Mouse (Mus musculus): ENCODE measurements around the gene Zfx.

The Zfx gene

GRCm38 (mm10) chrX:94123059-94123839 is at the start of gene Zfx:
TSS of gene Zfx (minus strand) at chrX:94123702.
- DNase-seq (ENCODE audit: low spot score in 2 of 2) = peak; percentile 28 to 57

GRCm38 (mm10) chrX:94169348-94169747 is 45.8 kb upstream of the Zfx start:
- DNase-seq (ENCODE audit: low spot score in 2 of 2) = no peak

GRCm38 (mm10) chrX:94152251-94152830 is 28.8 kb upstream of the Zfx start:
- DNase-seq (ENCODE audit: low spot score in 2 of 2) = no peak

GRCm38 (mm10) chrX:94150471-94150870 is 27.0 kb upstream of the Zfx start:
- DNase-seq (ENCODE audit: low spot score in 2 of 2) = no peak

GRCm38 (mm10) chrX:94142004-94142771 is 18.7 kb upstream of the Zfx start:
- no peak for DNase-seq (ENCODE audit: low spot score in 2 of 2)

GRCm38 (mm10) chrX:94140080-94140479 is 16.6 kb upstream of the Zfx start:
- no peak for DNase-seq (ENCODE audit: low spot score in 2 of 2)

GRCm38 (mm10) chrX:94138256-94138655 is 14.8 kb upstream of the Zfx start:
- no peak for DNase-seq (ENCODE audit: low spot score in 2 of 2)

GRCm38 (mm10) chrX:94135084-94135483 is 11.6 kb upstream of the Zfx start:
- DNase-seq (ENCODE audit: low spot score in 2 of 2) = no peak

- DNase-seq (ENCODE audit: low spot score in 2 of 2) = no peak
These were observed 10.0 kb upstream of the Zfx start for GRCm38 (mm10) chrX:94133551-94133950.

GRCm38 (mm10) chrX:94132239-94132638 is 8.7 kb upstream of the Zfx start:
- DNase-seq (ENCODE audit: low spot score in 2 of 2) = no peak

GRCm38 (mm10) chrX:94129712-94130111 is 6.2 kb upstream of the Zfx start:
- DNase-seq (ENCODE audit: low spot score in 2 of 2) = no peak

GRCm38 (mm10) chrX:94125950-94126349 is 2.4 kb upstream of the Zfx start:
- DNase-seq (ENCODE audit: low spot score in 2 of 2) = no peak

GRCm38 (mm10) chrX:94122709-94123058 is 818 bp downstream of the Zfx start:
- no peak for DNase-seq (ENCODE audit: low spot score in 2 of 2)

GRCm38 (mm10) chrX:94121866-94122708 is 1.4 kb downstream of the Zfx start:
- peak; percentile 52 to 78 for DNase-seq (ENCODE audit: low spot score in 2 of 2)

- no peak for DNase-seq (ENCODE audit: low spot score in 2 of 2)
These were observed 2.2 kb downstream of the Zfx start for GRCm38 (mm10) chrX:94121161-94121856.

- no peak for DNase-seq (ENCODE audit: low spot score in 2 of 2)
These were observed 5.2 kb downstream of the Zfx start for GRCm38 (mm10) chrX:94118350-94118749.

GRCm38 (mm10) chrX:94115882-94116281 is 7.6 kb downstream of the Zfx start:
- no peak for DNase-seq (ENCODE audit: low spot score in 2 of 2)

- no peak for DNase-seq (ENCODE audit: low spot score in 2 of 2)
These were observed 17.5 kb downstream of the Zfx start for GRCm38 (mm10) chrX:94105964-94106363.

GRCm38 (mm10) chrX:94102938-94103337 is 20.6 kb downstream of the Zfx start:
- no peak for DNase-seq (ENCODE audit: low spot score in 2 of 2)

GRCm38 (mm10) chrX:94100561-94100960 is 22.9 kb downstream of the Zfx start:
- DNase-seq (ENCODE audit: low spot score in 2 of 2) = no peak

- no peak for DNase-seq (ENCODE audit: low spot score in 2 of 2)
These were observed 32.5 kb downstream of the Zfx start for GRCm38 (mm10) chrX:94091001-94091400.
